Mouse (Mus musculus) brain, embryonic 18.5 days (tissue): Measurements from ENCODE around the gene Lrg1.

Source experiments
- DNase-seq: peaks from one replicate; pipeline ENCODE4 v3.0.0-alpha.2; 2012; ENCODE audit warnings: low read depth, low spot score

Gene Lrg1

DNA sequence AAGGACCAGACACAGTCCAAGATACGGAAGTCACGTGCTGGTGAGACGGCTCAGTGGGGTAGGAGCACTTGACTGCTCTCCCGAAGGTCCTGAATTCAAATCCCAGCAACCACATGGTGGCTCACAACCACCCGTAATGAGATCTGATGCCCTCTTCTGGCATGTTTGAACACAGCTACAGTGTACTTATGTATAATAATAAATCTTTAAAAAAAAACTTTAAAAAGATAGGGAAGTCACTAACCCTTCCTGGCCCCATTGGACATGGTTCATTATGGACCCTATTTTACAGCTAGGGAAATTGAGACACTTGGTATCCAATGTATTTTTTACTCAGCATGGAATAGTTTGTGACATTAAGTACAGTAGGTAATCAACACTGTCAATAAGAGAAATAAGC is 44.3 kb downstream of the Lrg1 start:
- DNase-seq, result no peak

DNA sequence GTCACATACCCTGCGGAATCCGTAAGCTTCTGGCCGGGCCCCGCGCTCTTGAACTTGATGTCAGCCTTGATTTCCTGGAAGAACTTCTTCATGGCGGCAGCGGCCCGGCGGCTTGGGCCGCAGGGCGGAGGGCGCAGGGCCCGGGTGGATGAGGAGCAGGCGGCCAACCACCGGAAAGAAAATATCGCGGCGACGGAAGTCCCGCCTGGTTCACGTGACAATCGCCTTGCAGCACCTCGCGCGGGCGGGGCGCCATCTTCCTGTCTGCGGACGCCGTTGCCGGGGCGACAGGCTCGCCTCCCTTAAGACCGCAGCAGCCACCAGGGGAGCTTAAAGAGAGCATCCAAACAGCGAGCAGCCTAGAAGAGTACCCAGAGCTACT is 47.0 kb downstream of the Lrg1 start, which contains the start of gene Ubxn6:
Ubxn6 (minus strand) TSS at position 202 of the 382 bp plus-strand sequence.
- peak; percentile 87 for DNase-seq

DNA sequence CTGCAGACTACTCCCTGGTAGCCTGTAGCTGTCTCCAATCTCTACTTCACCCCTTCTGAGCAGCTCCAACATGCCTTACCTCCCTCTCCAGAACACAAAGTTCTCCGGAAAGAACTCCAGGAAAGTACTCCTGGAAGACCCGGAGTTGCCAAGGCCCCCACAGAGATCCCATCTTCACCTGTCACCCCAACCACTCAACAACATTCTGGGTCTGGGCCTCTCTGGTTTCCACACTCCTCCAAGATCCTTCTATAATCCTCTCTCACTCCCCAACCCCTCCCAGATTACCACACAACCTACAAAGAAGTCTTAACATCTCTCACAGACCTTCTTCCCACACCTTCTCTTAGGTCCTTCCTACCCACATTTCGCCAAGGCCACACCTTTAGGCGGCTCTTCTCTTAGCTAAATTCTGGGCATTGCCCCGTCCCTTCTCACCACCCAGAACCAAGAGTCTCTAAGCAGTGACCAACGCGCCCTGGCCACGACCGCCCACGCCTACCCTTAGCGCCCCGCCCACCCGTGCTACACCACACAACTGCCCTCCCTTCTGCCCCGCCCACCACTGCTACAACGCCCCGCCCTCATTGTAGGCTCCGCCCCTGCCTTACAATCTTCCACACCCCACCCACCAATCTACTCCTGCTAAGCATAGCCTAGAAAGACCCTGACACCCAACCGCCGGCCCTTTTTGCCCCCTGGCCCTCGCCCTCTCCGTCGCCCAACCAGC is 47.5 kb downstream of the Lrg1 start:
- DNase-seq, result no peak

DNA sequence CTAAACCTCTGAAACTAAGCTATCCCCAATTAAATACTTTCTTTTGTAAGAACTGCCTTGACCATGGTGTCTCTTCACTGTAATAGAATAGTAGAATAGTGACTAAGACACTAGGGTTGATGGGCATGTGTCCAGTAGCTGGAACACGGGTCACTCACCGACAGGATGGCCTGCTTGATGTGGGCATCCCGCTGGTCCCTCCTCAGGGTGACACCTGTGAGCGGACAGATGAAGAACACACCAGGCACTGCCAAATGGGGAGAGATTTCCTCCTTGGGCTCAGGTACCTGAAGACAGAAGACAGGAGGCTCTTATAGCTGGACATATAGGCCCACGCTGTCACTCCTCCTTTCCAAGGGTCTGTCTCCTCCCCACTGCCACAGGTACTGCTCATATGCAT is 49.6 kb downstream of the Lrg1 start:
- DNase-seq, result no peak

DNA sequence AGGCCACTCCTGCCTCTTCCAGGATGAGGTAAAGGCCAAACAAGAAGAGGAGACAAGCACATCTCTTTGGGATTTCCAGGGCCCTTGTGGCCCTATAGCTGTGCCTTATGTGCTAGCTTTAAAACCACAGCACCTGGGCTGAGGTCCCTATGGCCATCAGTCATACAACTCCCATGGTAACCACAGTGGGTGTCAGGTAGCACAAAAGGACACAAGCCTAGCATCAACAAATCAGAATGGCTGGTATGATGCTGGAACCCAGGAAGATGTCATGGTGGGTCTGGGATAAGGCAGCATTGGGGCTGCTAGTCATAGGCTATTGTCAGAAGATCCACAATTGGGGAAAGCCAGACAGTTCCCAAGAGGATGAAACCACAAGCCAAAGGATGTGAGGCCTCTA is 50.7 kb downstream of the Lrg1 start:
- no peak for DNase-seq
